Comparison of ENCODE assay signal across 8 mouse cellular contexts in the genomic region with DNA sequence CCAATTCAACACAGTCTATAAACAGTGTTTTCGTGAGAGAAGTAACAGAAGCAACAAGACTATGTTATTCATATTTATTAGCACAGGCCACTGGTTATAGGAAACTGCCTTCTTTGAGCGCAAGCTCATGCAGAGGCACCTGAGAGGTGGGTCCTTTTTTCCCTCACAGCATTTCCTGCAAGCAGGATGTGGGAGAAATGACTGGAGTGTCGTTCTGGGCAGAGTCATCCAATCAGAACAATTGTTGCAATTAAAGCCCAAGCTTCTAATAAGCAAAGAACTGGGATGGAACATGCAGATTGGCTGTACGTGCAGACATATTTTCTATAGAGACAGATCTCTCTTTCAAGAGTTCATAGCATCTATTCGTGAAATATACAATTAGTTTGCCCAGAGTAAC. TPM values are rescaled to one million over a fixed set of nuclear protein-coding genes. Genes with fewer than 3 reads are reported as not detected.
DNase-seq lines count a peak whose midpoint lies in the region; ATAC-seq and TF ChIP-seq lines count a peak whose summit lies in the region.

No protein-coding gene starts in this region.

- no peak for DNase-seq in frontal cortex, postnatal 14 days (ENCODE audit: low spot score in 2 of 2)
- peak; percentile 45 for DNase-seq in right cerebral cortex, adult 18-20 months
- no peak for DNase-seq in right cerebral cortex, postnatal 14 days
- DNase-seq in layer of hippocampus, adult 9-11 months, result peak; percentile 27
- no peak for DNase-seq in B cell, adult 2 months

- 12% methylated on average over 5 of the region's 5 CpGs for WGBS in olfactory bulb, adult 2 months

- peak; percentile 41 for ATAC-seq in frontal cortex, adult (ENCODE audit: low TSS enrichment)
- ATAC-seq in megakaryocyte-erythroid progenitor cell, adult 5-6 weeks (replicated peaks; ENCODE audit: low FRiP score, low TSS enrichment, poor library complexity, severe bottlenecking), result no peak

- no peak for TF ChIP-seq POLR2A in olfactory bulb, adult 2 months (IDR thresholded peaks at IDR 0.05; ENCODE audit: insufficient read depth, low read depth, low read length)

- H3K4me1 ChIP-seq in olfactory bulb, adult 2 months (ENCODE audit: control insufficient read depth, insufficient read depth, low read length), result peaks cover 3% of the 10 kb centered on the region; the same call in 1 of the 2 replicates

- no peak for TF ChIP-seq CTCF in olfactory bulb, adult 2 months (IDR thresholded peaks at IDR 0.05; ENCODE audit: insufficient read depth, low read depth, low read length)

- no peak overlapping the region for H3K27ac ChIP-seq in olfactory bulb, adult 2 months (ENCODE audit: insufficient read depth, low read depth, low read length)

- peak overlapping the region; percentile 30; the same call in 1 of the 2 replicates for H3K4me3 ChIP-seq in olfactory bulb, adult 2 months (ENCODE audit: insufficient read depth, low read depth, low read length)

RNA-seq across cellular contexts. Expression of a gene that starts 2.1 kb away (rescaled TPM):
- polyA plus RNA-seq in olfactory bulb, adult 2 months (2012; ENCODE audit: insufficient read depth, insufficient read length, low replicate concordance, missing spikeins), result not detected in 2 replicates
- 0.32 TPM in 1 of 2 replicates, not detected in the other for total RNA-seq in megakaryocyte-erythroid progenitor cell, adult 5-6 weeks (2014; fragmentation: Nextera tagmentation)
- 0.42 and 0.69 TPM in 2 replicates for total RNA-seq in megakaryocyte-erythroid progenitor cell, adult 5-6 weeks (2017)

Comparison
In these comparisons a context has a peak if more than half of its experiments do, and no peak if none do; other contexts are left out.
1. DNase-seq: peak in right cerebral cortex, adult 18-20 months (single experiment) and layer of hippocampus, adult 9-11 months (single experiment); none in frontal cortex, postnatal 14 days (0 of 2), right cerebral cortex, postnatal 14 days (single experiment) and B cell, adult 2 months (0 of 2).